Mouse (Mus musculus): ENCODE results near the gene Mllt11.
"Not testable (repeated sequence)": the region's sequence is repeated elsewhere in the genome, so short reads cannot be mapped to it uniquely, and the experiment has no call there.

Mllt11 gene

DNA sequence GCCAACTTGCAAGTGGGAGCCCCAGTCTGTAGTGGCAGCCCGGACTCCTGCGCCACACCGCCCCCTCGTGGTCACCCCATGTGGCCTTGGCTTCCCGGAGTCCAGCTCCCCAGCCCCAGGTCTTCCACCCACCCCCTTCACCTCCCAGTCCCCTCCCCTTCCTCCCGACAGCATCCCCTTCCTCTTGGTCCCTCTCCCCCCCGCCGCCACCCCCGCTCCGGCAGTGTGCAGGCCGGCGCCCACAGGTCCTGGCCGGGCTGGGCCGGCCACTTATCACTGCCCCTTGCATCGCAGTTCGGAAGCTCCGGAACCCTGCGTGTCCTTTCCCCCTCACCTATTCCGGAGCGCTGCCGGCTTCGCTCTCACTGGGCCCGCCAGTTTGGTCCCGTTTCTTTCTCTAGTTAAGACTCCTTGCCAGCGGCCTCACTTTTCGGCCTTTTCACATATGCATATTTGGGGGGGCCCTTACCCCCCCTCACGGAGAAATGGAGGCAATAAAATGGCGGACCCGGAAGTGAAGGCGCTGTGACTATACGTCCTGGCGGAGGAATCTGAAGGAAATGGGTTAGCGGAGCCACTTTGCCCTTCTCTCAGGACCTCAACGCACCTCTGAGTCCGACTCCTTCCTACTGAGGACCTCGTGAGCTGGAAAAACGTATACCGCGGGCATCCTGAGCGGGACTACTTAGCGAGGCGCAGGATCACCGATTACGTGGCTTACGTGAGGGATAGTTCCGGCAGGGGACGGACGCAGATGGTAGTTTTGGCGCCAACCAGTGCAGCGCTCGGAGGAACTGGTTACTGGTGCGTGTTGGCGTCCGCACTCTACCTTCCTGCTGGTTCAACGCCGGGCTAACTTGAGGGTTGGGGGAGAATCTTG, 14.5 kb downstream of the Mllt11 start, which contains the start of gene Gabpb2:
Gene Gabpb2, minus strand, starts transcription at position 662 of the 880 bp plus-strand sequence.
- DNase-seq (ENCODE audit: low spot score) = peak; percentile 96

DNA sequence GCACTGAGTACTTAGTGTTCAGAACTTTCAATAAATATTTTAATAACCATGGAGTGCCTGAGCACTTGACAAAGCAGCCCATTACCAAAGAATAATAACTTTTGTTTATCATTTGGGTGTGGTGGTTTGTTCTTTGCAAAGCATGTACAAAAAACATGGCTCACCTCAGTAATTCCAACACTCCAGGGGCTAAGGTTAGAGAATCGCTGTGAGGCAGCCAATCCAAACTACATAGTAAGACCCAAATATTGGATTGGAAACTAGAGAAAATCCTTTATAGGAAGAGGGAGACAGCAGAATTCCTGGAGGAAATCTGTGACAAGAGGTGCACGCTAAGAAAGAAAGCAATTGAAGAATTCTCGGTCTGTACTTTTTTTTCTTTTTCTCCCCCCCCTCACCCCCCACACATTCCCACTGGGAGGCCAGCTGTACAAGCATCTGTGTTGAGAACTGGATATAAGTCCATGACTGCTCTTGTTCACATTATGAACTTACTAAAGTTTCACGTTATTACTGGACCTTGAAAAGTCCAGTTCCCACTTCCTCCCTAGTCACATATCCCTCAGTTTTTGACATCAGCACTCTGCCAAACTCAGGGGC, 15.2 kb downstream of the Mllt11 start:
- DNase-seq (ENCODE audit: low spot score) = no peak

DNA sequence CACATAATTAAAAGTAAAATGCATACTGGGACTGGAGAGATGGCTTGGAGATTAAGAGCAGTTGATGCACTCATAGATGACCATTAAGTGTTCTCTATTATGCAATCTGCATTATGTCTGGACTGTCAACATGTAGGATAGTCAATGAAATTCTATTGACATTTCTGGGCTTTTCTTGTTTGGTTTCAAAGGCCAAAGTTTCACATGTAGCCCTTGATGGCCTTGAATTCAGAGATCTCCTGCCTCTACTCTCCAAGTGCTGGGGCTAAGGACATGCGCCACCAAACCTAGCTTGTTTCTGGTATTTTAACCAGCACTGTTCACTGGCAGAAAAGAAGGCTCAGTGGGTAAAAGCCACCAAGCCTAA, 18.4 kb downstream of the Mllt11 start:
- no peak for DNase-seq (ENCODE audit: low spot score)

DNA sequence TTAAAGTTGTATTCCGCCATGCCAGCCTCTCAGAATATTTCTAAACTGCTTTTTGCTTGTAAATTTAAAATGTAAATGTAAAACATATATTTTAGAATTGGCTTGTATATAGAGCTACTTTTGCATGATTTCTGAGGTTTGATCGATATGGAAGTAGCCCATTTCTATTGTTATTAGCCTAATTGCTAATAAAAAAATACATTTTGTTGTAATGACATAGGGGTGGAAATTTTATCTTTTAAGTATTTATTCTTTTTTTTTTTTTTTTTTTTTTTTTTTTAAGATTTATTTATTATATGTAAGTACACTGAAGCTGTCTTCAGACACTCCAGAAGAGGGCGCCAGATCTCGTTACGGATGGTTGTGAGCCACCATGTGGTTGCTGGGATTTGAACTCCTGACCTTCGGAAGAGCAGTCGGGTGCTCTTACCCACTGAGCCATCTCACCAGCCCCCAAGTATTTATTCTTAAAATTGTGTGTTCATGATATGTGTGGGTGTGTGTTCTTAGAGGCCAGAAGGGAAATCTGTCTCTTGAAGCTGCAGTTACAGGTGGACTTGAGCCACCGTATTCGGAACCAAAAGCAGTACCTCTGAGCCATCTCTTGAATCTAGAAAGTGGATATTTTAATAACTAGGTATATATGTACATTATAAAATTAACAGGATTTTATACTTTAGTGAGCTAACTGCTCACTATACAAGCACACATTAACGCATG, 18.9 kb downstream of the Mllt11 start:
- DNase-seq (ENCODE audit: low spot score) = not testable (repeated sequence)

DNA sequence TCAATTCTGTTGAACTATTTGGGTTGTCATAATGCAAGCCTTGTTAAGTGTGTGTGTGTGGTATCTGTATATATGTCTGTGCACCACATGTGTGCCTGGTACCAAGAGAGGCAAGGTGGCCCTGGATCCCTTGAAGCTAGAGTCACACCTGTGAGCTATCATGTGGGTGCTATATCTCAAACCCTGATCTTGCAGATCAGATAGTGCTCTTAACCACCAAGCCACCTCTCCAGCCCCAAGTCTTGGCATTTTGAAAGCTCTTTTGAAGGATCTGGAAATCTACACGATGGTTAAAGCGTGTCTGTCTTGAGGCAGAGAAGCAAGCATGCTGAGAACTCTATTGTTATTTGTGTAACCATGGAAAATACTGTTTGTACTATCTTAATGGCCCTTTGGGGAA, 21.4 kb downstream of the Mllt11 start:
- DNase-seq (ENCODE audit: low spot score) = no peak

DNA sequence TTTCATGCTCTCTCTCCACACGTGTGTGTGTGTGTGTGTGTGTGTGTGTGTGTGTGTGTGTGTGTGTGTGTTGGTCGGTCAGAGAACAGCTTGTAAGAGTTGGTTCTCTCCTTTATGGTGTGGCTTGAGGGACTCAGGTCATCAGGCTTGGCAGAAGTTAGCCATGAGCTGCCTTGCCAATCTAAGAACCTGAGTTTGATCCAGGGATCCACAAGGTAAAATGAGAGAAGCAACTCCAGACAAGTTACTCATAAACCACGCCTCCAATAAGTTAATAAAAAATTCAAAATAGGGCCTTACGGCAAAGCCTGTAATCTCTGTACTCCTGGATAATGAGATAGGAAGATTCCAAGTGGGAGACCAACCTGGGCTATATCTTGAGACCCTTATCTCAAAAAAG, 23.7 kb downstream of the Mllt11 start:
- DNase-seq (ENCODE audit: low spot score) = no peak

DNA sequence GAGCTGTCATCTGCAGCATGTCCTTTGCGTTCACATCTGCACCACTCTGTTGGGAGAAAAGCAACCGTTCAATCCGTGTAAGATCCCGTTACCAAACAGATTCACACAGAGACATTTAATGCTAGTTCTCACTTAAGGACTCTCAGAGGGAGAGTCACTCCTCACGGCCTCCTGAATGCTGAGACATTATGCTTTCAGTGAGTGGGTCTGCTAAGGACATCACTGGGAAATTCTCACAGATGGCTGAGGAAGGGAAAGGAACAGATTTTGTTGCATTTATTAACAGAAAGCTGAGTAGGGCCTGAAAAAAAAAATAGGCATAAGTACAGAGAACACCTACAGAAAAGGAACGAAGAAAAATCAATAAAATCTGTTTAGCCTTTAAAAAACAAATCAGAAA, 28.1 kb downstream of the Mllt11 start:
- DNase-seq (ENCODE audit: low spot score) = no peak

DNA sequence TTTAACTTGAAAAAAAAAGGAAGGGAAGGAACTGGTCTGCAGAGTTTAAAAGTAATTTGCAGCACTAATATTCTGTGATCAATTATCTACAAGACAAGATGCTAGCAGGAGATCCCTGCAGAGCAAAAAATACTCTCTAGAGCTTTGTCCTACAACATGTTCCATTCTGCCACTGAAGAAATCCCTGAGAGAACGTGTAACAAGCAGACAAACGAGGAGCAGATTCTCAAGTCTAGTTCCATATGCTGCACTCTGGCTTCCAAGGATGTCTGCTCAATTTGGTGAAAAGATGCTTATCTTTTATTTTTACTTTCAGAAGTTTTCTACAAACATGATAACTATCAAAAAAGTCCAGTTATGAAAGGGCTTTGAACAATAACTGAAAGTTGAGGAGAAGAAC, 31.4 kb downstream of the Mllt11 start:
- DNase-seq (ENCODE audit: low spot score) = no peak

DNA sequence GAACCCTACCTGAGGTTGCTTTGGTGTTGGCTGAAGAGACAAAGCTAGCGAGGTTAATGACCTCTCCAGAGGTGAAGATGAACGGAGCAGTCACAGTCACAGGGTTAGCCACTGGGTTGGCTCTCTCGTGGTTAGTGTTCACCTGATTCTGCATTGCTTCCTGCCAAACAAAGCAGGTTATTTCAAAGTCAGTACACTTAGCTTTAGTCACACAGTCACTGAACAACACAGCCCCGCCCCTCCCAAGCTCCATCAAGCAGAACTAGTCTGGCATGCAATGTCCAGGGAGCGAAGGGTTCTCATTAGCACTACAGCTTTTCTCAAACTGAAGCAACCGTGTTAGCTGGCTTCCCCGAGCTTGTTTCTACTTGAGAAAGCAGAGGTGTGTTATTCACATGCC, 31.8 kb downstream of the Mllt11 start:
- no peak for DNase-seq (ENCODE audit: low spot score)

DNA sequence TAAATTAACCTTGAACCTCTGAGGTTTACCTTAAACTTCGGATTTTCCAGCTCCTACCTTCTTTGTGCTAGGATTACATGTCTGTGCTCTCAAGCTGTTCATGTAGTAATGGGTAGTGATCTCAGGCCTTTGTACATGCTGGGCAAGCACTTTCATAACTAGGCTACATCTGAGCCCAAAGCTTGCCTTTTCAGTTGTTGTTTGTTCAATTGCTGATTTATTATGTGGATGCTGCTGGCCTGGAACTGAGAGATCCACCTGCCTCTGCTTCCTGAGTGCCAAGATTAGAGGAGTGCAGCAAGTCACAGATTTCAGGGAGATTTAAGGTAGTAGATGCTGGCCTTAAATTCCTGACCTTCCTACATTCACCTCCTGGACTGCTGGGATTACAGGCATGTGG, 32.9 kb downstream of the Mllt11 start:
- no peak for DNase-seq (ENCODE audit: low spot score)

DNA sequence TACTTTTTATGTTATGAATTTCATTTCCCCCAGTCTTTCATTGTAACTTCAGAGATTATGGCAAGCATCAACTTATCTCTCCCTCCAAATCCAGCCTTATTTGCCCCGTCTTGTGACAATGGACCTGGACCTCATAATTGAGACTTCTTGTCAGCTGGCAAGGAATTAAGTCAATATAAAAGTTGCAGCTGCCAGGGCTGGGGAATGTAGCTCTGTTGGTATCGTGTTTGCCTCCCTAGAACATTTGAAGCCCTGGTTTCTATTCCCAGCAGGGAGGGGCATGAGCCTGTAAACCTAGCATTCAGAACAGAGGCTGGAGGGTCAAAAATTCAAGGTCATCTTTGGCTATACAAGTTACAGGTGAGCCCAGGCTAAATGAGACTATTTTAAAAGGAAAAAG, 36.2 kb downstream of the Mllt11 start:
- DNase-seq (ENCODE audit: low spot score) = no peak

DNA sequence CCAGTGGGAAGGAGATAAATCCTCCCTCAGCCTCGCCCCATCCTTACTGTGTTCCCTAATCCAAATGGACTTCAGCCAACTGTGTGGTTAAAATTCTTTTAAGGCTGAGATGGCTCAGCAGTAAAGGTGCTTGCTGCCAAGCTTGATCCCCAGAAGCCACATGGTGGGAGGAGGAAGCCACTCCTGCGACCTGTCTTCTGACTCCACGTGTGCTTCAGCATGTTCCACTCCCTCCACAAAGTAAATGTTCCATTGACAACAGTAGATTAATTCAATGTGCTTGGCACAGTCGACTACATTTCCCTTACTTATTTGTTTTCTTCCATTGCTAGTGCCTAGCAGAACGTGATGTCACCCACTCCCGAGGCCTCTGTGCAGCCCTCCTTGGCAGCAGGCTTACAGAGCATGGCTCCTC, 37.2 kb downstream of the Mllt11 start:
- DNase-seq (ENCODE audit: low spot score) = no peak

DNA sequence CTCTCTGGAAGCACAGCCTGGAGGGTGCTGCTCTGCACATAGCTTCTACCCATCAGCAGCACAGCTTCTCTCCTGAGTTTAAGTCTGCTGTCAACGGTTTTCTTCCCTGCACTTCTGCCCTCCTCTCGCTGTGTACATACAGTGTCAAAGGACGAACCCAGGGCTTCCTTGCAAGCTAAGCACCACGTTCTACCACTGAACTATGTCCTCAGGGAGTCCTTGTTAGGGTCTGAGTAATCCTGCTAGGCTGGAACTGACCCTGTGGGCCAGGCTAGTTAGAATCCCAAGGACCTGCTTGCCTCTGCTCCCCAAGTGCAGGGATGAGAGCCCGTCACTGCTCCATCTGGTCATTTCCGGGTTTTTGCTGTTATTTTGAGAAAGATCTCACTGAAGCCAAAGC, 45.1 kb downstream of the Mllt11 start:
- DNase-seq (ENCODE audit: low spot score) = no peak

DNA sequence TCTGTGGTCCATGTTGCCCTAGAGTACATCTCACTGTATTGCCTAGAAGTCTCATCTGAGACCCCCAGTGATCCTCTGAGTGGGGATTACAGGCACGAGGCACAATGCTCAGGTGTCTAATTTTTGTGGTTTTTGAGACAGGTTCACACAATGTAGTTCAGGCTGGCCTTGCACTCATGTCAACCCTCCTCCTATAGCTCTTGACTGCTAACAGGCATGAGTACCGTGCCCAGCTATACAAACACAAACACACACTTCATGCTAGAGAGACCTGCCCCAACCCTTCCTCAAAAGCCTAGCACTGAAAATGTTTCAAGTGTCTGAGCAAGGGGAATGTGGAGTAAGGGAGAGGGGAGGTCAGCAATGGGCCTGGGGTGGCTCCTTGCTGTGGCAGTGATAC, 45.9 kb downstream of the Mllt11 start:
- DNase-seq (ENCODE audit: low spot score) = no peak

DNA sequence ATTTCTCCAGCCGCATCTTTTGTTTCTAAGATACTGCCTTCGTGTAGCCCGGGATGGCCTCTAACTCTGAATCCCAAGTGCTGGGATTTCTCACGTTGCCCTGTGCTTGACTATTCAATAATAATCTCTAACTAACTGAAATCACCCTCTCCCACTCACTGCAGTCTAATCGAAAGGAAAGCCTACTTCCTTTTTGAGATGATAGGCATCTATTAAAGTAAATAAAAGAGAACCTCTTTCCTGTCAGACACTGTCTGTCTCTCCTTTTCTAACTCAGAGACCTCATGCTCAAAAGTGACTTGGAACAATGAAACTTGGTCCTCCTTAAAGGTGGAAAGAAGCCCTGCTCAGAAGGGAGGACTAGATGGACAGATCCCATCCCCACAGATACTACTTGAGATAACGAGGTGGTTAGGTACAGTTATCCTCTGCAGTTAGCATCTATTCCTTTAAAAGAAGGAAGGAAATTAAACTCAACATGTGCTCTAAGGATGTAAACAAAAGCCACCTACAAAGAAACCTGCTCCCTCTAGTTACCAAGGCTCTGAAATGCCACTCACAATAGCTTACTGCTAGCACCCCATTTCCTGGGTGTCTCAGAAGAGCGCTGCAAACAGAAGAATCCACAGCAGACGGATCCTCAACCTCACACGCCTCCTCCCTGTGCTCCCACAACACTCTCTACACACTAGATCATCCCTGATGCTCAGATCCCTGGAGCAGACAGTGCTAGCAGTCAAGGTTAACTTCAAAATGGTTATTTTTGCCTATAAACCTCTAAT, 47.0 kb downstream of the Mllt11 start:
- no peak for DNase-seq (ENCODE audit: low spot score)

DNA sequence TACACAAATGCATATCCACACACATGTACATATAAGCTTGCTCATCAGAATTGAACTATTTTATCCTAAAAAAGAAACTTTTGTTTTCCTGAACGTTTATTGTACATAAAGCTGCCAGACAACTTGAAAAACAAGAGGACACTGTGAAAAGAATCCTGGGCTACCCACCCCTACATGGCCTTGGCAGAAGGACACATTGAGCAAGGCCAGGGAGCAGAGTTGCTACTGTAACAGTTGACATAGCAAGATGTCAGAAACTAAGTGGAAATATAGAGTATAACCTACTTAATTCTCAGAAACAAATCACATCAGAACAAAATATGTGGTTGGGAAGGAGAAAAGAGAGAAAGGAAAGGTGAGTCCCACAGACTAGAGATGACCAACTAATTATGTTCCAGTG, 50.1 kb downstream of the Mllt11 start:
- DNase-seq (ENCODE audit: low spot score) = no peak

DNA sequence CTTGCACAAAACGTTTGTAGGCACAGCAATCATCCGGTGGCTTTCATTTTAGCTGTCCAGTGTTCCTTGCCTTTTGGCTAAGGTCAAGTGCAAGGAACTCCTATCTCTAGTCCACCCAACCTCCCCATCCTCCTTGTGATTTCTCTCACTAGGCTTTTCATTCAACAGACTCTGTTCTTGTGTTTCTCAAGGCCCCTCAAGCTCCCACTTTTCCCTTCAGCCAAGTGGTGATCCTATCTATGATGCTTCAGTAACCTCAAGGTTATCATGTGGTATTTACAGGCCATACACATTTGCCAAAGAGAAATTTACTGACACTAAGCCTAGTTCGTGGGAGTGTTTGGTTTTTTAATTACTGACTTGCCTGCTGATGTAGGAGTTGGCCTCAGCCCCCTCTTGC, 52.1 kb downstream of the Mllt11 start:
- DNase-seq (ENCODE audit: low spot score) = no peak

DNA sequence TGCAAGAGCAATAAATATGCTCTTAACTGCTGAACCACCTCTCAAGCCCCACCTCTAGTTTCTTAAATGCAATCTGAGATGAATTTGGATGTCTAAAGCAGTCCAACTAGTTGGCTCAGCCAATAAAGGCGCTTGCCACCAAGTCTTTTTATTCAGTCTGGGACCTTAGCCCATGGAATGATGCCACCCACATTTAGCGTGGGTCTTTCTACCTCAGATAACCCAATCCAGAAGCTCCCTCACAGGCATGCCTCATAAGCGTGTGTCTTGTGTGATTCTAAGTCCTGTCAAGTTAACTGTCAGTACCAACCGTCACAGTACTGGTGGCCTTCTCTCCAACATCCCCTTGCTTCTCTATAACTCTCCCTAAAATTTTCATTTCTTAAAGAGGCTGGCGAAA, 53.0 kb downstream of the Mllt11 start:
- DNase-seq (ENCODE audit: low spot score) = no peak

DNA sequence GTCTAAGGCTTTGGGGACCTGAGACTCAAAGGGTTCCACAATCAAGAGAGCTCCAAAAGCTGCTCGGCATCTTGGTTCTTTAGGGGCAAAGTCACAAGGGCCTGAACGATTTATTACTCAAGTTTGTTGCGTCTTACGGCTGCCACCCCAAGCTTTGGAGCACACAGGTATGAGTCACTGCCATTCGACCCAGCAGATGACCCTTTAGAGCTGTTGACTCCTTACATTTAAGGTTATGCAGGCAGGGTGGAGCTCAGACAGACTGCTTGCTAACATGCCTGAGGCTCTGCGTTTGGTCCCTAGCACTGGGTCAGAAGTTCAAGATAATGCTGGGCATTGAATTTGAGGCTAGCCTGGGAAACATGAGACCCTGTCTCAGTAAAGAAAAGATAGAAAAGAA, 54.4 kb downstream of the Mllt11 start:
- no peak for DNase-seq (ENCODE audit: low spot score)

DNA sequence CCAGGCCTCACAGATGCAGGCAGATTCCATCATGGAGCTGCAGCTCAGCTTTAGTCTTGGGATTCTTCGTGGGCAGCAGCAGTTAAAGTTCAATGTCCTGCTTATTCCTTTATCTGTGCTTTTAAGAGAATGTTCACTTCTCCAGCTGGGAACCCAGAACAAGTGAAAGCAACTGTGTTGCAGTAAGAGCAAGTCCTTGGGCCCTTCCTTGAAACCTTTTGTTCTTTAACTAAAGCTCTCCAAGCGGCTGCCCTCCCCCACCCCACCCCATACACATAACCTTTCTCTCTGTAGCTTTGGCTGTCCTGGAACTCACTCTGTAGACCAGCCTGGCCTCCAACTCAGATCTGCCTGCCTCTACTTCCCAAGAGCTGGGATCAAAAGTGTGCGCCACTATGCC, 55.5 kb downstream of the Mllt11 start:
- DNase-seq (ENCODE audit: low spot score) = no peak

DNA sequence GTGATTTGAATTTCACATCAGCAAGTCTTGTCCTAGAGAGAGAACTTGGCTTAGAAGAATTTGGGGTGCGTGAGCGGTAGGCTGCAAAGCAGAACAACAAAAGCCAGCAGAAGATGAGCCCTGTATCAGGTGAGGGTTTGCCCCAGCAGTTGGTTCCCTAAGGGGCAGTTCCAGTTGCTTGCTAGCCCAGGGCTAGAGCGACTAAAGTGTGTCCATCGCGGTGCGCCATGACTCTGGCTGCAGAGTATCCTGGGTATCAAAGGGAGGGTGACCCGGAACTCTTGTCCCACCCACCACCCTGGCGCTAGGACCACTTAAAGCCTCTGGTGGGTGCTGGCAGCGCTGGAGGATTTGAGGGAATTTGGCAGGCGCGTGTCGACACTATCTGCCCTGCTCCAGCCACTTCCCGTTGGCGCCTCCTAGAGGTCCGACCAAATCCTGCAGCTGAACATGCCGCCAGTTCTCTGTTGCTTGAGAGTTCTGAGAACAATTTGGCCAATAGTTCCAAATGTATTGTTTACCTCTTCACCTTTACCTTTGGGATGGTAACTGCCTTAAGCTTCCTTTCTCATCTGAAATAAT, 57.9 kb downstream of the Mllt11 start:
- DNase-seq (ENCODE audit: low spot score) = peak; percentile 83

All from ovary, postnatal 14 days (tissue).